25 mouse cellular contexts compared by ENCODE assay signal in genomic region chr2:79063641-79064040, GRCm38 (mm10).
"Had no signal": no experiment of that assay in that cellular context is flagged by ENCODE, and none has a peak within 500 bp of the region (broad histone marks: within the 10 kb centered on the region; RNA-seq: fewer than 3 reads in every experiment).

No protein-coding gene starts in this region.

- H3K4me3 ChIP-seq: embryonic facial prominence, embryonic 10.5 days; embryonic facial prominence, embryonic 12.5 days; embryonic facial prominence, embryonic 13.5 days; embryonic facial prominence, embryonic 15.5 days; erythroblast, embryonic 14.5 days; forebrain, embryonic 10.5 days; forebrain, embryonic 12.5 days; forebrain, embryonic 13.5 days; forebrain, embryonic 15.5 days; heart, adult 2 months; heart, embryonic 10.5 days had no signal

- H3K27me3 ChIP-seq: embryonic facial prominence, embryonic 12.5 days; embryonic facial prominence, embryonic 13.5 days; embryonic facial prominence, embryonic 15.5 days; forebrain, embryonic 12.5 days; forebrain, embryonic 13.5 days; forebrain, embryonic 15.5 days had no signal

- H3K4me1 ChIP-seq: heart, embryonic 10.5 days had no signal

- H3K27ac ChIP-seq: embryonic facial prominence, embryonic 10.5 days; embryonic facial prominence, embryonic 12.5 days; embryonic facial prominence, embryonic 13.5 days; embryonic facial prominence, embryonic 15.5 days; forebrain, embryonic 10.5 days; forebrain, embryonic 12.5 days; forebrain, embryonic 13.5 days; forebrain, embryonic 15.5 days; heart, adult 2 months; heart, embryonic 10.5 days had no signal

- H3K9ac ChIP-seq: embryonic facial prominence, embryonic 12.5 days; embryonic facial prominence, embryonic 13.5 days; embryonic facial prominence, embryonic 15.5 days; forebrain, embryonic 12.5 days; forebrain, embryonic 13.5 days; forebrain, embryonic 15.5 days; forebrain, postnatal 0 days had no signal

- H3K36me3 ChIP-seq: embryonic facial prominence, embryonic 10.5 days; embryonic facial prominence, embryonic 12.5 days; embryonic facial prominence, embryonic 13.5 days; embryonic facial prominence, embryonic 15.5 days; forebrain, embryonic 10.5 days; forebrain, embryonic 12.5 days; forebrain, embryonic 15.5 days; heart, embryonic 10.5 days had no signal

- DNase-seq: cerebellum, adult 9-10 months; cerebellum, adult 9-11 months; cerebellum, postnatal 10 days; cerebellum, postnatal 14 days; cerebellum, postnatal 25 days; cerebellum, postnatal 36 days; embryo, embryonic 11 days; forebrain, postnatal 0 days; gastrocnemius, postnatal 10 days; gastrocnemius, postnatal 14 days; gastrocnemius, postnatal 25 days; gastrocnemius, postnatal 36 days; heart, adult 11 months; heart, adult 18-20 months; heart, adult 2 months had no signal

- H3K9me3 ChIP-seq: embryonic facial prominence, embryonic 10.5 days; embryonic facial prominence, embryonic 12.5 days; embryonic facial prominence, embryonic 13.5 days; embryonic facial prominence, embryonic 15.5 days; forebrain, embryonic 10.5 days; forebrain, embryonic 12.5 days; forebrain, embryonic 13.5 days; forebrain, embryonic 15.5 days; heart, embryonic 10.5 days had no signal
